Mouse (Mus musculus) neural tube, embryonic 12.5 days (tissue): ENCODE results near the gene Ttll9. TPM values are rescaled to one million over a fixed set of nuclear protein-coding genes. Genes with fewer than 3 reads are reported as not detected.
A peak's percentile ranks its signal among the peaks of the same experiment; 100 is the strongest.

Experiments
- ATAC-seq: fragments of 200-750 bp; cut with Nextera tagmentation; 2 replicates; pipeline ENCODE4 v1.8.0; 2017; ENCODE audit warnings: low read depth, mild to moderate bottlenecking, moderate TSS enrichment, moderate library complexity; ENCODE audit not compliant: low FRiP score
- H3K27ac ChIP-seq: fragments of 300-500 bp; sonication (generic); 2 replicates; pipeline ENCODE4 v1.5.1; 2016
- H3K27me3 ChIP-seq: fragments of 300-500 bp; sonication (generic); replicated peaks from 2 replicates; pipeline ENCODE4 v1.6.1; 2016; ENCODE audit warnings: mild to moderate bottlenecking
- H3K36me3 ChIP-seq: fragments of 300-500 bp; sonication (generic); 2 replicates; pipeline ENCODE4 v1.6.1; 2016; ENCODE audit warnings: mild to moderate bottlenecking
- H3K4me1 ChIP-seq: fragments of 300-500 bp; sonication (generic); 2 replicates; pipeline ENCODE4 v1.6.1; 2016
- H3K4me2 ChIP-seq: fragments of 300-500 bp; sonication (generic); replicated peaks from 2 replicates; pipeline ENCODE4 v1.6.1; 2016; ENCODE audit warnings: mild to moderate bottlenecking
- H3K4me3 ChIP-seq: fragments of 300-500 bp; sonication (generic); 2 replicates; pipeline ENCODE4 v1.5.1; 2016
- H3K9ac ChIP-seq: fragments of 300-500 bp; sonication (generic); 2 replicates; pipeline ENCODE4 v1.6.1; 2016; ENCODE audit warnings: mild to moderate bottlenecking
- H3K9me3 ChIP-seq: fragments of 300-500 bp; sonication (generic); 2 replicates; pipeline ENCODE4 v1.6.1; 2016; ENCODE audit warnings: mild to moderate bottlenecking
- WGBS: fragments of 180-500 bp; shearing (Covaris S2); methylation state at CpG from one replicate; pipeline ENCODE4 v1.1.7; 2016; 5-methylcytosine and 5-hydroxymethylcytosine counted together
- polyA plus RNA-seq: library from polyadenylated mRNA; unstranded; fragments of >200 nt; fragmentation: Nextera tagmentation; extraction: Ambion mirVana; gene quantifications from 2 replicates; pipeline ENCODE4 v1.2.1, GENCODE M21; 2016

The Ttll9 gene
- polyA plus RNA-seq, 1 experiment from 2014 or later = 2.6 TPM

GRCm38 (mm10) chr2:153047828-153048465 is 85.7 kb downstream of the Ttll9 start:
- WGBS = 48% methylated on average over 17 of the region's 17 CpGs
- H3K27ac ChIP-seq = no peak overlapping the region

GRCm38 (mm10) chr2:153049288-153049996 is 87.2 kb downstream of the Ttll9 start:
- ATAC-seq = no peak
- no peak overlapping the region for H3K27ac ChIP-seq
- H3K4me2 ChIP-seq = no peak overlapping the region
- peaks cover 5% of the 10 kb centered on the region for H3K36me3 ChIP-seq
- no peaks in the 10 kb centered on the region for H3K9me3 ChIP-seq
- H3K4me3 ChIP-seq = no peak overlapping the region
- H3K27me3 ChIP-seq = peaks cover 32% of the 10 kb centered on the region
- no peak overlapping the region for H3K9ac ChIP-seq
- WGBS = 46% methylated on average over 9 of the region's 9 CpGs
- H3K4me1 ChIP-seq = 0 out of 2 replicates have a peak, but pooled peaks cover 9% of the 10 kb centered on the region

More at GRCm38 (mm10) chr2:153047828-153048465, 85.7 kb downstream of the Ttll9 start:
- 0 out of 2 replicates have a peak, but pooled peaks cover 9% of the 10 kb centered on the region for H3K4me1 ChIP-seq
- H3K9me3 ChIP-seq = no peaks in the 10 kb centered on the region
- no peak overlapping the region for H3K4me2 ChIP-seq
- no peak overlapping the region for H3K4me3 ChIP-seq
- H3K27me3 ChIP-seq = peaks cover 26% of the 10 kb centered on the region
- ATAC-seq = no peak
- no peaks in the 10 kb centered on the region for H3K36me3 ChIP-seq
- no peak overlapping the region for H3K9ac ChIP-seq

GRCm38 (mm10) chr2:153049997-153050358 is 87.7 kb downstream of the Ttll9 start:
- H3K27me3 ChIP-seq = peaks cover 32% of the 10 kb centered on the region
- H3K4me2 ChIP-seq = no peak overlapping the region
- H3K4me1 ChIP-seq = 0 out of 2 replicates have a peak, but pooled peaks cover 9% of the 10 kb centered on the region
- no peak overlapping the region for H3K4me3 ChIP-seq
- no peak for ATAC-seq
- WGBS = 90% methylated on average over 4 of the region's 4 CpGs
- no peak overlapping the region for H3K9ac ChIP-seq
- H3K36me3 ChIP-seq = peaks cover 10% of the 10 kb centered on the region
- no peak overlapping the region for H3K27ac ChIP-seq
- H3K9me3 ChIP-seq = no peaks in the 10 kb centered on the region

GRCm38 (mm10) chr2:153051095-153051494 is 88.8 kb downstream of the Ttll9 start:
- Histone ChIP-seq H3K27ac (no peak overlapping the region), H3K4me3 (no peak overlapping the region), H3K4me2 (no peak overlapping the region), H3K9ac (no peak overlapping the region), H3K36me3 (peaks cover 10% of the 10 kb centered on the region), H3K27me3 (peaks cover 32% of the 10 kb centered on the region), H3K4me1 (0 out of 2 replicates have a peak, but pooled peaks cover 5% of the 10 kb centered on the region), H3K9me3 (no peaks in the 10 kb centered on the region)
- no peak for ATAC-seq
- WGBS = 85% methylated on average over 6 of the region's 6 CpGs

GRCm38 (mm10) chr2:153051537-153051936 is 89.3 kb downstream of the Ttll9 start:
- H3K27ac ChIP-seq = no peak overlapping the region
- no peak overlapping the region for H3K4me2 ChIP-seq
- peaks cover 32% of the 10 kb centered on the region for H3K27me3 ChIP-seq
- H3K4me1 ChIP-seq = 0 out of 2 replicates have a peak, but pooled peaks cover 3% of the 10 kb centered on the region
- H3K36me3 ChIP-seq = peaks cover 10% of the 10 kb centered on the region
- no peak overlapping the region for H3K4me3 ChIP-seq
- ATAC-seq = no peak
- WGBS = 77% methylated on average over 9 of the region's 9 CpGs
- no peaks in the 10 kb centered on the region for H3K9me3 ChIP-seq
- no peak overlapping the region for H3K9ac ChIP-seq

GRCm38 (mm10) chr2:153052700-153053351 is 90.5 kb downstream of the Ttll9 start:
- peaks cover 10% of the 10 kb centered on the region for H3K36me3 ChIP-seq
- H3K9me3 ChIP-seq = no peaks in the 10 kb centered on the region
- H3K9ac ChIP-seq = no peak overlapping the region
- WGBS = 9% methylated on average over 30 of the region's 30 CpGs
- peaks cover 28% of the 10 kb centered on the region for H3K27me3 ChIP-seq
- H3K4me1 ChIP-seq = 0 out of 2 replicates have a peak, but pooled peaks cover 3% of the 10 kb centered on the region
- ATAC-seq = no peak
- 0 out of 2 replicates have a peak overlapping the region, but pooled peaks have one; percentile 4 for H3K4me2 ChIP-seq
- no peak overlapping the region for H3K4me3 ChIP-seq
- H3K27ac ChIP-seq = no peak overlapping the region

DNA sequence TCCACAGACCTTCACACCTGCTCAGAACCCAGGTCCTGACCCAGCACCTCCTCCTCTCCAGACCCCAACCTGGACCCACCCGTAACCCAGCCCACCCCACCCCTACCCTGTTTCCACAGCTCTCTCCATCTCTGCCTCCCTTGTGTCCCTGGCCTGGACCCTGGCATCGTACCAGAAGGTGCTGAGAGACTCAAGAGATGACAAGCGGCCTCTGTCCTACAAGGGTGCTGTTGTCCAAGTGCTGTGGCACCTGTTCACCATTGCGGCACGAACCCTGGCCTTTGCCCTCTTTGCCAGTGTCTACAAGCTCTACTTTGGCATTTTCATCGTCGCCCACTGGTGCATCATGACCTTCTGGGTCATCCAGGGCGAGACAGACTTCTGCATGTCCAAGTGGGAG is 91.6 kb downstream of the Ttll9 start:
- Histone ChIP-seq H3K9me3 (no peaks in the 10 kb centered on the region), H3K9ac (no peak overlapping the region), H3K27ac (no peak overlapping the region), H3K4me1 (0 out of 2 replicates have a peak, but pooled peaks cover 3% of the 10 kb centered on the region), H3K4me2 (no peak overlapping the region), H3K4me3 (no peak overlapping the region), H3K27me3 (peaks cover 27% of the 10 kb centered on the region), H3K36me3 (peaks cover 10% of the 10 kb centered on the region)
- WGBS = 90% methylated on average over 8 of the region's 8 CpGs
- no peak for ATAC-seq

DNA sequence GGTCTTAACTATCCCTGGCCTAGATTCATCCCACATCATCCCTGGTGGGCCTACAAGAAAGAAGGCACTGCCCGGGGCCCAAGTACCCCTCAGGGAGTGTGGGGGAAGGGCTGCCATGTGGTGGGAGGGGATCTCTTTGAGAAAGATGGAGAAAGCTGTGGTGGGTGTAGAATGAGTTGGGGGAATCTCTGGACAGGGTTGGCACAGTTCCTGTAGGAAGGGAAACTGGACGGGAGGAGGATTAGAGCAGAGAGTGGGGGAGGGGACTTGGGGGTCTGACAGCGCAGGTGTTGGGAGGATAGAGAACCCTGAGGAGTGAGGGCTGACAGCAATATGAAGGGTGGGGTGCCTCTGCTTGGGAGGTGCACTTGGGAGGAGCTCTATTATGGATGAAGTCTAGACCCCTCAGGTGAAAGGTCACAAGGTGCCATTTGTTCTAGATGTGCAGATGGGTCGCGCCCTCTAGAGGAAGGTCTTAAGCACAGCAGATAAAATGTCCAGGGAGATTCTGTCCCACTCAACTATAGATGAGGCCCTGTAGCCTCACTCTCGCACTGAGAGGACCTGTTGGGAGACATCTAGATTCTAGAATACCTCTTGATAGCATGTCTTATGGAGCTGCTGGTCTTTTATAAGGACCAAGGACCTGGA is 93.1 kb downstream of the Ttll9 start:
- Histone ChIP-seq H3K9me3 (no peaks in the 10 kb centered on the region), H3K4me2 (no peak overlapping the region), H3K27ac (no peak overlapping the region), H3K4me1 (0 out of 2 replicates have a peak, but pooled peaks cover 3% of the 10 kb centered on the region), H3K36me3 (peaks cover 10% of the 10 kb centered on the region), H3K4me3 (no peak overlapping the region), H3K27me3 (peaks cover 27% of the 10 kb centered on the region), H3K9ac (no peak overlapping the region)
- WGBS = 61% methylated on average over 6 of the region's 6 CpGs
- ATAC-seq = no peak

Other genes starting within 250 kb of the Ttll9 start
- gene Id1, start 226.2 kb upstream of the Ttll9 start, polyA plus RNA-seq = 103 and 107 TPM in 2 replicates
- gene Cox4i2, start 208.3 kb upstream of the Ttll9 start, polyA plus RNA-seq = 3.7 and 4.4 TPM in 2 replicates
- gene Bcl2l1, start 130.8 kb upstream of the Ttll9 start, polyA plus RNA-seq = 149 and 153 TPM in 2 replicates
- gene Tpx2, start 114.5 kb upstream of the Ttll9 start, polyA plus RNA-seq = 78.1 and 80.9 TPM in 2 replicates
- not detected in 2 replicates for gene Mylk2, start 51.1 kb upstream of the Ttll9 start, polyA plus RNA-seq
- gene Foxs1, start 29.3 kb upstream of the Ttll9 start, polyA plus RNA-seq = 2.0 and 2.4 TPM in 2 replicates
- 3.1 and 4.9 TPM in 2 replicates for gene Dusp15, start 10.8 kb upstream of the Ttll9 start, polyA plus RNA-seq
- 159 and 182 TPM in 2 replicates for gene Pdrg1, start 52.9 kb downstream of the Ttll9 start, polyA plus RNA-seq
- 2.6 and 2.9 TPM in 2 replicates for gene Xkr7, start 69.4 kb downstream of the Ttll9 start, polyA plus RNA-seq
- 2.5 and 3.3 TPM in 2 replicates for gene Ccm2l, start 103.5 kb downstream of the Ttll9 start, polyA plus RNA-seq
- gene Hck, start 146.0 kb downstream of the Ttll9 start, polyA plus RNA-seq = 2.5 and 2.6 TPM in 2 replicates
- gene Tm9sf4, start 198.8 kb downstream of the Ttll9 start, polyA plus RNA-seq = 77.9 and 83.1 TPM in 2 replicates